Mouse (Mus musculus): ENCODE data around the gene Chst15.

Chst15 gene

GRCm38 (mm10) chr7:132302508-132303241 lies 14.4 kb downstream of the Chst15 start:
- ATAC-seq (ENCODE audit: low TSS enrichment), result no peak

GRCm38 (mm10) chr7:132299661-132300210 lies 17.3 kb downstream of the Chst15 start:
- no peak for ATAC-seq (ENCODE audit: low TSS enrichment)

- no peak for ATAC-seq (ENCODE audit: low TSS enrichment)
Measured at GRCm38 (mm10) chr7:132298412-132298990, 18.5 kb downstream of the Chst15 start.

- no peak for ATAC-seq (ENCODE audit: low TSS enrichment)
Measured at GRCm38 (mm10) chr7:132296661-132297443, 20.2 kb downstream of the Chst15 start.

GRCm38 (mm10) chr7:132296132-132296531 lies 20.9 kb downstream of the Chst15 start:
- ATAC-seq (ENCODE audit: low TSS enrichment), result no peak

GRCm38 (mm10) chr7:132287340-132287664 lies 29.7 kb downstream of the Chst15 start:
- ATAC-seq (ENCODE audit: low TSS enrichment), result no peak

GRCm38 (mm10) chr7:132286630-132287339 lies 30.2 kb downstream of the Chst15 start:
- ATAC-seq (ENCODE audit: low TSS enrichment), result no peak

GRCm38 (mm10) chr7:132284795-132285194 lies 32.2 kb downstream of the Chst15 start:
- peak; percentile 58 for ATAC-seq (ENCODE audit: low TSS enrichment)

GRCm38 (mm10) chr7:132284048-132284737 lies 32.8 kb downstream of the Chst15 start:
- 0 out of 2 replicates have a peak, but pooled peaks have one; percentile 18 for ATAC-seq (ENCODE audit: low TSS enrichment)

- ATAC-seq (ENCODE audit: low TSS enrichment), result no peak
Measured at GRCm38 (mm10) chr7:132282576-132282975, 34.5 kb downstream of the Chst15 start.

GRCm38 (mm10) chr7:132282161-132282560 lies 34.9 kb downstream of the Chst15 start:
- ATAC-seq (ENCODE audit: low TSS enrichment), result no peak

- ATAC-seq (ENCODE audit: low TSS enrichment), result 0 out of 2 replicates have a peak, but pooled peaks have one; percentile 22
Measured at GRCm38 (mm10) chr7:132281753-132282152, 35.3 kb downstream of the Chst15 start.

GRCm38 (mm10) chr7:132278658-132279057 lies 38.4 kb downstream of the Chst15 start:
- ATAC-seq (ENCODE audit: low TSS enrichment), result no peak

GRCm38 (mm10) chr7:132276287-132276686 lies 40.7 kb downstream of the Chst15 start:
- no peak for ATAC-seq (ENCODE audit: low TSS enrichment)

- ATAC-seq (ENCODE audit: low TSS enrichment), result no peak
Measured at GRCm38 (mm10) chr7:132273741-132274513, 43.1 kb downstream of the Chst15 start.

- no peak for ATAC-seq (ENCODE audit: low TSS enrichment)
Measured at GRCm38 (mm10) chr7:132272984-132273383, 44.0 kb downstream of the Chst15 start.

- ATAC-seq (ENCODE audit: low TSS enrichment), result no peak
Measured at GRCm38 (mm10) chr7:132270364-132270763, 46.7 kb downstream of the Chst15 start.

GRCm38 (mm10) chr7:132269661-132270060 lies 47.4 kb downstream of the Chst15 start:
- no peak for ATAC-seq (ENCODE audit: low TSS enrichment)

- no peak for ATAC-seq (ENCODE audit: low TSS enrichment)
Measured at GRCm38 (mm10) chr7:132267721-132268498, 49.1 kb downstream of the Chst15 start.

GRCm38 (mm10) chr7:132264763-132265162 lies 52.3 kb downstream of the Chst15 start:
- peak; percentile 82 for ATAC-seq (ENCODE audit: low TSS enrichment)

Data from frontal cortex, adult (tissue).